Mouse (Mus musculus) R1 (cell line): ENCODE measurements around the gene Gm17455.
A peak's percentile ranks its signal among the peaks of the same experiment; 100 is the strongest.

Experiments used
- DNase-seq: peaks from one replicate; pipeline ENCODE4 v3.0.0-alpha.2; 2018; ENCODE audit warnings: low read depth, low spot score

Gm17455 gene

DNA sequence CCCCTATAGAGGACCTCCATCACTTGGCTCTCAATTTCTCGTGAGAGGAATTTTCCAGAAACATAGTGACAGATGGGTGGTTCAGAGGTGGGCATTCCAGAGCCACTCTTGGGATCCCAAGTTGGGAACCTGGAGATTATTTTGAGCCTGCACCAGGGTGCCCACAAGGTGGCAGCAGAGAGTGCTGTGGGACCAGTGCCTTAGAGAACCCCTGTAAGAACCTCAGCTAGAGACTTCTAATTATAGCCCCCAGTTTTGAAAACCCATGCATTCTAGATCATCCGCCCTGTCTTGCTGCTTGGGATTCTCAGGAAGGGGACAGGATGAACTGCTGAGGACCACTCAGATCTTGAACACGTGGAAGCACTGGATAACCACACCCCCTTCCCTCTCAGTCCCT lies 18.6 kb downstream of the Gm17455 start:
- DNase-seq = peak; percentile 74

DNA sequence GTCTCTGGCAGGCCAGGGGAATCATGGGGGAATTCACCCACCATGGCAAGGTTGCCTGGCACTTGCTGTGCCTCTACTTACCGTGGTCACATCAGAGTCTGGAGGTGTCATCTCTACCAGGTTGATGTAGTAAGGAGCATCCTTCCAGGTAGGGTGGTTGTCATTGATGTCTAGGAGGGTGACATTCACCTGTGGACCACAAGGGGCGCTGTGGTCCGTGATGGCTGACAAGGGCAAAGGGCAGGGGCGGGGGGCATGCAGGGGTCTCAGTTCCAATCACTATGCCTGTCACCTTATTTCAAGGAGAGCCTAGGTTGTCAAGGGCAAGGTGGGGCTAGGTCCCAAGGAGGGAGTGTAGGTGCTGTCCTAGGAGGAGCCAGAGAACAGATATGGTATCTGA lies 20.1 kb downstream of the Gm17455 start:
- peak; percentile 40 for DNase-seq

DNA sequence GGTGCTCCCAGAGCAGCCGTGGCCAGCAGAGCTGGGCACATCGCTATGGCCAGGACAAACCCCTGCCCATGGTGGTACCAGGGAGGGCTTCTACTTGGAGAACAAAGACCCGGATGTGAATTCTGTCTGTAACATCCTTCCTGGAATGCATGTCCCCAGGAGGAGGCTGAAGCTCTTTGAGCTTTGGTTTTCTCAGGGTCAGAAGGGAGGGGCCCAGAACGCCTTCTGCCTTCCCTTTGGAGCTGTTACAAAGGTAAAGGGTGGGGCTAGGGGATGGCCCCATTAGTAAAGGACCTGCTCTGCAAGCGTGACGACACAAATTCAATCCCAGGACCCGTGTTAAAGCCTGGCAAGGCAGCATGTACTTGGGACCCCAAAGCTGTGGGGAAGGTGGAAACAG lies 23.2 kb downstream of the Gm17455 start:
- DNase-seq = peak; percentile 71

DNA sequence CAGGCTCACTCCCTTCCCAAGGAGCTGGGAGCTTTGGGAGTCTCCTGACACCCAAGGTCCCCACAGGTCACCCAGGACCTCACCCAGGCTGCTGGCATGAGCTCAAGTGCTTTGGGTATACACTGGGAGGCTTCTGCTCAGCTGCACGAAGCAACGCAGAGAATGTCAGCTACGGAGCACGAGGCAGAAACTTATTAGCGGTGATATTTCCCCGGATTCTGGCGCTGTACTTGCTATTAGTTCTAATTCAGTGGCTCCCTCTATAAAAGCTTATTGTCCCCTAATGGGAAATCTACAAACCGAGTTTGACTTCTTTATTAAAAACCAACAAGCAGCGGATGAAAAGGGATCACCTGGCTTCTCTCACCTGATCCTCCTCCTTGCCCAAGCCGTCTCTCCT lies 30.5 kb downstream of the Gm17455 start:
- DNase-seq = no peak

DNA sequence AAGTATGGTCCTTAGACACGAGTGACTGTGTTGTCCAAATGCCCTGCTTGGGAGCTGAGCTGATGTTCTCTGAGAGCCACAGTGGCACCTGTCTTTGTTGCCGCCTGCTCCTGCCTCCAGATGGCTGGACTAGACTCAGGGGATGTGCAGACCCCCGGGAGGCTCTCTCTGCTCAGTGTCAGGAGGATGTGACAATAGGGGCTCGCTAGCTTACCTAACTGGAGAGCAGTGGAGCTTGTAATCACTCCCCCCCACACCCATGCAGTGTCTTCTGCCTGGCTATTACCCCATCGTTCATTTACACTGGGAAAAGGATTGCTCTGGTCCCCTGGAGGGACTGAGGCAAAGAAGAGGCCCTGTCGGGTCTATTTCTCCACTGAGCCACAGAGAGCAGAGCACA lies 31.1 kb downstream of the Gm17455 start:
- no peak for DNase-seq

DNA sequence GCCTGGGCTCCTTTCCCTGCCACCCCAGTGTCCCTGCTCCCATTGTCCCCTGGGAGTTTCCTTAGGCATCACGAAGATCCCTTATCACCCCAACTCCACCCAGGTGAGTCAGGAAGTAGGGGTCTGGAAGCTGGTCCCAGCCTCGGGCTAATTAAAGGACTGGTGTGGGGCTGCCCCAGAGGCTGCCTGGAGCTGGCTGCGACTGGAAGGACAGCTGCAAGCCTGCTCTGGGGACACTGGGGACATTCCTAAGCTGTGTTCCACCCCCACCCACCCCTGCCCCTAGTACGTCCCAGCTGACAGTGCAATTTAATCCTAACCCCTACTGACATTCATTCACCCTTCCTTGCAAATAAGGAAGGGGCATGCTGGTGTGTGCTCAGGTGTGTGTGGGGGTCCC lies 33.2 kb downstream of the Gm17455 start:
- no peak for DNase-seq

DNA sequence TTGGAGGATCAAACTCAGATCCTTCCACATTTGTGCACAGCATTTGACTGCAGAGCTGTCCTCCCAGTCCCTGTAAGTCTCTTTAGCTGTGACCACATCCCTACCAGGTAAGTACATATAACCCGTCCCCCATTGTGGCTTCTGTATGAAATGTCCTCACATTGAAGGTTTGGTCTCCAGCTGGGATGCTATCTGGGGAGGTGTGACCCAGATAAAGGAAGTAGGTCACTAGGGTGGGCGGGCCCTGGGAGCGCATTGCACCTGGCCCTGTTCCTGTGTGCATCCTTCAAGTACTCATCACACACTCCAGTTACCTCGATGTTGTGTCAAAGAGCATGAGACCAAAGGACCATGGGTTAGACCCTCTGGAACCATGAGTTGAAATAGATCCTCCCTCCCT lies 42.8 kb downstream of the Gm17455 start:
- no peak for DNase-seq

DNA sequence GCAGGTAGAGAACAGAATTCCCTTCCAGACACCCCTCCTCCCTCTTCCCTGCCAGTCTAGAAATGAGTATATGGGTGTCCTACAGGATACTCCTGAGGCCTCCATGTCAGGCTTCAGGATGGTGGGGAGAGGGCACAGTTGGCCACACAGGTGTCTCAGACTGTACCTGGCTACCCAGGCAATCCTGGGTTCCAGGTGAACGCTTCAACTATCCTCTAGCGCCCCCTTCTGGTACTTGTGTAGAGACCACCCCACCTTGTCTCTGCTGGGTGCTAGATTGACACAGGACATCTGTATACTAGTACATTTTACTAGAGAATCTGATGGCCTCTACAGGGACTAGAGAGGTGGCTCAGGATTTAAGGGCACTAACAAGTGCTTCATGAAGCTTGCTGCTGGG lies 43.6 kb downstream of the Gm17455 start:
- peak; percentile 38 for DNase-seq

DNA sequence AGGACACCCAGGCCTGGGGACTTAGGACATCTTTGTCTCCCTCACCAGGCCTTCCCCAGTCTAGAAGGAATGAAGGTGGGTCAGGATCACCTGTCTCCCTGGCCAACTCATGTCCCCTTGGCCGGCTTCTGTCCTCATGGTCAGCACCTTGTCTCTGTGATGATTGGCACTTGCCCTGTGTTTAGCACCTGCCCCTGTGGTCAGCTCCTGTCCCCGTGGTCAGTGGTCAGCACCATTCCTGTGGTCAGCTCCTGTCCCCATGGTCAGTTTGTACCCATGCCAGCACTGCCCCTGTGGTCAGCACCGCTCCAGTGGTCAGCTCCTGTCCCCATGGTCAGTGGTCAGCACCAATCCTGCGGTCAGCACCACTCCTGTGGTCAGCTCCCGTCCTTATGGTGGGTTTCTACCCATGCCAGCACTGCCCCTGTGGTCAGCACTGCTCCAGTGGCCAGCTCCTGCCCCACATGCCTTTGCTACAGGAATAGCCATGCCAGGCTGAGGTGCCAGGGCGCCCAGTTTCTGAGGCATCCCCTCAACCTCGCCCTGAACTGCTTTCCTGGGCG lies 45.6 kb downstream of the Gm17455 start:
- no peak for DNase-seq

DNA sequence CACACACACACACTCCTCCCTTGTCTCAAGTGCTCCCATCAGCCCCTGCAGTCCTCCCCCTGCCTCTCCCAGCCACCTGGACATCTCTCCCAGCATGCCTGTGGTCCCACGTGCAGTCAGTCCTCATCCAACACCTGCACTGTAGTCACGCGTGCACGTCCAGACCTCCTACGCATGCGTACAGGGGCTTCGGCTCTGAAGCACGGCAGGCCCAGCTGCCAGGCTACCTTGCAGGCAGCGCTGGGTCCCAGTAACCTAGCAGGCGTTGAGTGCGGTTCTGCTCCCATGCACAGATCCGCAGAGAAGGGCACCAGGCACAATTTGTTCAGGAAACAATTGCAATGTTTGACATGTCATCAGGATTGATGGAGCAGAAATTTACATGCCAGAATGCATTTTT lies 47.7 kb downstream of the Gm17455 start:
- DNase-seq = no peak
